Mouse (Mus musculus): Measurements from ENCODE around the gene Chd3. TPM values are rescaled to one million over a fixed set of nuclear protein-coding genes. Genes with fewer than 3 reads are reported as not detected.

Chd3 gene
- polyA plus RNA-seq, 1 experiment, result 146 TPM

- Histone ChIP-seq H3K27me3 (ENCODE audit: control insufficient read depth, insufficient read depth, low read length) (no peaks in the 10 kb centered on the region), H3K4me3 (ENCODE audit: extremely low read depth, insufficient read depth, insufficient read length) (no peak overlapping the region; the same call in 1 of the 2 replicates), H3K4me1 (ENCODE audit: control insufficient read depth, insufficient read depth, insufficient read length) (peaks cover 11% of the 10 kb centered on the region; the same call in 1 of the 2 replicates), H3K36me3 (ENCODE audit: control insufficient read depth, insufficient read depth, low read length) (no peaks in the 10 kb centered on the region), H3K27ac (ENCODE audit: insufficient read depth, low read length) (peak overlapping the region; percentile 32; the same call in 1 of the 2 replicates)
- DNase-seq (ENCODE audit: low read depth in 1 of 2, low spot score in 2 of 2), result no peak
- TF ChIP-seq POLR2A (IDR thresholded peaks at IDR 0.05; ENCODE audit: low read depth, low read length) (no peak), CTCF (IDR thresholded peaks at IDR 0.05; ENCODE audit: extremely low read depth, insufficient read depth, insufficient read length, insufficient replicate concordance) (no peak)
- WGBS, result 63% methylated on average over 4 of the region's 4 CpGs
These were observed 45.5 kb upstream of the Chd3 start for GRCm38 (mm10) chr11:69414421-69415326.

- Histone ChIP-seq H3K4me1 (ENCODE audit: control insufficient read depth, insufficient read depth, insufficient read length) (peaks cover 8% of the 10 kb centered on the region; the same call in 1 of the 2 replicates), H3K27me3 (ENCODE audit: control insufficient read depth, insufficient read depth, low read length) (no peaks in the 10 kb centered on the region), H3K36me3 (ENCODE audit: control insufficient read depth, insufficient read depth, low read length) (no peaks in the 10 kb centered on the region), H3K4me3 (ENCODE audit: extremely low read depth, insufficient read depth, insufficient read length) (no peak within 1 kb of the TSS), H3K27ac (ENCODE audit: insufficient read depth, low read length) (0 out of 2 replicates have a peak within 1 kb of the TSS, but pooled peaks have one; percentile 5)
- DNase-seq (ENCODE audit: low read depth in 1 of 2, low spot score in 2 of 2), result no peak
- 55% methylated on average over 12 of the region's 12 CpGs for WGBS
- TF ChIP-seq POLR2A (IDR thresholded peaks at IDR 0.05; ENCODE audit: low read depth, low read length) (no peak), CTCF (IDR thresholded peaks at IDR 0.05; ENCODE audit: extremely low read depth, insufficient read depth, insufficient read length, insufficient replicate concordance) (no peak)
These were observed 44.3 kb upstream of the Chd3 start, which contains the start of gene Kdm6b for GRCm38 (mm10) chr11:69413221-69414181. Gene Kdm6b, minus strand, starts transcription at chr11:69413675.

GRCm38 (mm10) chr11:69412548-69412947, 43.3 kb upstream of the Chd3 start:
- H3K27me3 ChIP-seq (ENCODE audit: control insufficient read depth, insufficient read depth, low read length), result no peaks in the 10 kb centered on the region
- DNase-seq (ENCODE audit: low read depth in 1 of 2, low spot score in 2 of 2), result no peak
- 87% methylated on average over 7 of the region's 7 CpGs for WGBS
- H3K4me3 ChIP-seq (ENCODE audit: extremely low read depth, insufficient read depth, insufficient read length), result no peak overlapping the region
- no peak for TF ChIP-seq POLR2A (IDR thresholded peaks at IDR 0.05; ENCODE audit: low read depth, low read length)
- TF ChIP-seq CTCF (IDR thresholded peaks at IDR 0.05; ENCODE audit: extremely low read depth, insufficient read depth, insufficient read length, insufficient replicate concordance), result no peak
- no peaks in the 10 kb centered on the region for H3K36me3 ChIP-seq (ENCODE audit: control insufficient read depth, insufficient read depth, low read length)
- H3K27ac ChIP-seq (ENCODE audit: insufficient read depth, low read length), result no peak overlapping the region
- peaks cover 5% of the 10 kb centered on the region; the same call in 1 of the 2 replicates for H3K4me1 ChIP-seq (ENCODE audit: control insufficient read depth, insufficient read depth, insufficient read length)

- H3K4me1 ChIP-seq (ENCODE audit: control insufficient read depth, insufficient read depth, insufficient read length), result peaks cover 5% of the 10 kb centered on the region; the same call in 1 of the 2 replicates
These were observed 42.5 kb upstream of the Chd3 start for GRCm38 (mm10) chr11:69411538-69412203.

GRCm38 (mm10) chr11:69411073-69411535, 41.9 kb upstream of the Chd3 start:
- WGBS, result under 1% methylated on average over 26 of the region's 26 CpGs
- Histone ChIP-seq H3K36me3 (ENCODE audit: control insufficient read depth, insufficient read depth, low read length) (peaks cover 12% of the 10 kb centered on the region), H3K4me1 (ENCODE audit: control insufficient read depth, insufficient read depth, insufficient read length) (peaks cover 5% of the 10 kb centered on the region; the same call in 1 of the 2 replicates), H3K4me3 (ENCODE audit: extremely low read depth, insufficient read depth, insufficient read length) (peak overlapping the region; percentile 91), H3K27ac (ENCODE audit: insufficient read depth, low read length) (peak overlapping the region; percentile 100), H3K27me3 (ENCODE audit: control insufficient read depth, insufficient read depth, low read length) (no peaks in the 10 kb centered on the region)
- DNase-seq (ENCODE audit: low read depth in 1 of 2, low spot score in 2 of 2), result peak; percentile 63 to 86
- TF ChIP-seq CTCF (IDR thresholded peaks at IDR 0.05; ENCODE audit: extremely low read depth, insufficient read depth, insufficient read length, insufficient replicate concordance), result no peak
- TF ChIP-seq POLR2A (IDR thresholded peaks at IDR 0.05; ENCODE audit: low read depth, low read length), result no peak

More at GRCm38 (mm10) chr11:69411538-69412203, 42.5 kb upstream of the Chd3 start:
- TF ChIP-seq POLR2A (IDR thresholded peaks at IDR 0.05; ENCODE audit: low read depth, low read length), result no peak
- no peak for TF ChIP-seq CTCF (IDR thresholded peaks at IDR 0.05; ENCODE audit: extremely low read depth, insufficient read depth, insufficient read length, insufficient replicate concordance)
- Histone ChIP-seq H3K4me3 (ENCODE audit: extremely low read depth, insufficient read depth, insufficient read length) (peak overlapping the region; percentile 91), H3K27ac (ENCODE audit: insufficient read depth, low read length) (peak overlapping the region; percentile 100), H3K27me3 (ENCODE audit: control insufficient read depth, insufficient read depth, low read length) (no peaks in the 10 kb centered on the region), H3K36me3 (ENCODE audit: control insufficient read depth, insufficient read depth, low read length) (peaks cover 7% of the 10 kb centered on the region)
- 3% methylated on average over 39 of the region's 39 CpGs for WGBS
- peak in 1 of 2 experiments; percentile 44 for DNase-seq (ENCODE audit: low read depth in 1 of 2, low spot score in 2 of 2)
